Mouse (Mus musculus) liver, postnatal 0 days (tissue): ENCODE results near the gene Dus1l. TPM values are rescaled to one million over a fixed set of nuclear protein-coding genes. Genes with fewer than 3 reads are reported as not detected.
"Not testable (repeated sequence)": the region's sequence is repeated elsewhere in the genome, so short reads cannot be mapped to it uniquely, and the experiment has no call there.

Experiments
- ATAC-seq: fragments of 200-750 bp; cut with Nextera tagmentation; 2 replicates; pipeline ENCODE4 v1.8.0; 2017; ENCODE audit warnings: mild to moderate bottlenecking, moderate library complexity
- DNase-seq: peaks from one replicate; pipeline ENCODE4 v3.0.0-alpha.2; 2016
- H3K27ac ChIP-seq: fragments of 300-500 bp; sonication (generic); 2 replicates; pipeline ENCODE4 v1.5.1; 2014; ENCODE audit warnings: antibody characterized with exemption, moderate library complexity, mild to moderate bottlenecking, low read depth
- H3K27me3 ChIP-seq: fragments of 300-500 bp; sonication (generic); 2 replicates; pipeline ENCODE4 v1.6.1; 2014; ENCODE audit warnings: low read length, control low read depth, mixed read lengths; ENCODE audit not compliant: insufficient read depth
- H3K36me3 ChIP-seq: fragments of 300-500 bp; sonication (generic); replicated peaks from 2 replicates; pipeline ENCODE4 v1.6.1; 2014; ENCODE audit warnings: mild to moderate bottlenecking, control low read depth, low read length, moderate library complexity, mixed read lengths; ENCODE audit not compliant: insufficient read depth
- H3K4me1 ChIP-seq: fragments of 300-500 bp; sonication (generic); 2 replicates; pipeline ENCODE4 v1.6.1; 2014; ENCODE audit warnings: antibody characterized with exemption, mild to moderate bottlenecking, control low read depth; ENCODE audit not compliant: insufficient read depth
- H3K4me2 ChIP-seq: fragments of 300-500 bp; sonication (generic); 2 replicates; pipeline ENCODE4 v1.6.1; 2014; ENCODE audit warnings: low read depth, mild to moderate bottlenecking, low read length, moderate library complexity, mixed read lengths
- H3K4me3 ChIP-seq: fragments of 300-500 bp; sonication (generic); 2 replicates; pipeline ENCODE4 v1.5.1; 2014; ENCODE audit warnings: low read depth, low read length
- H3K9ac ChIP-seq: fragments of 300-500 bp; sonication (generic); replicated peaks from 2 replicates; pipeline ENCODE4 v1.6.1; 2014; ENCODE audit warnings: mild to moderate bottlenecking, moderate library complexity
- H3K9me3 ChIP-seq: fragments of 300-500 bp; sonication (generic); 2 replicates; pipeline ENCODE4 v1.6.1; 2016; ENCODE audit warnings: mild to moderate bottlenecking, control low read depth, low read length, mixed read lengths
- CTCF ChIP-seq: sonication (generic); IDR thresholded peaks from 2 replicates; pipeline ENCODE4 v1.5.1; 2016; ENCODE audit warnings: antibody characterized with exemption, low read depth
- EP300 ChIP-seq: IDR thresholded peaks from 2 replicates; pipeline ENCODE4 v1.6.1; 2016; ENCODE audit warnings: antibody characterized with exemption, low read depth, mild to moderate bottlenecking
- WGBS: fragments of 180-500 bp; shearing (Covaris S2); extraction: QIAGEN DNeasy Blood & Tissue Kit; methylation state at CpG from one replicate; pipeline ENCODE4 v1.1.7; 2014; ENCODE audit not compliant: insufficient replicate concordance; 5-methylcytosine and 5-hydroxymethylcytosine counted together
- polyA plus RNA-seq: library from polyadenylated mRNA; unstranded; fragments of >200 nt; fragmentation: Nextera tagmentation; extraction: Ambion mirVana; gene quantifications from 2 replicates; pipeline ENCODE4 v1.2.1, GENCODE M21; 2015

The Dus1l gene
- polyA plus RNA-seq: 43.8 and 46.8 TPM in 2 replicates

DNA sequence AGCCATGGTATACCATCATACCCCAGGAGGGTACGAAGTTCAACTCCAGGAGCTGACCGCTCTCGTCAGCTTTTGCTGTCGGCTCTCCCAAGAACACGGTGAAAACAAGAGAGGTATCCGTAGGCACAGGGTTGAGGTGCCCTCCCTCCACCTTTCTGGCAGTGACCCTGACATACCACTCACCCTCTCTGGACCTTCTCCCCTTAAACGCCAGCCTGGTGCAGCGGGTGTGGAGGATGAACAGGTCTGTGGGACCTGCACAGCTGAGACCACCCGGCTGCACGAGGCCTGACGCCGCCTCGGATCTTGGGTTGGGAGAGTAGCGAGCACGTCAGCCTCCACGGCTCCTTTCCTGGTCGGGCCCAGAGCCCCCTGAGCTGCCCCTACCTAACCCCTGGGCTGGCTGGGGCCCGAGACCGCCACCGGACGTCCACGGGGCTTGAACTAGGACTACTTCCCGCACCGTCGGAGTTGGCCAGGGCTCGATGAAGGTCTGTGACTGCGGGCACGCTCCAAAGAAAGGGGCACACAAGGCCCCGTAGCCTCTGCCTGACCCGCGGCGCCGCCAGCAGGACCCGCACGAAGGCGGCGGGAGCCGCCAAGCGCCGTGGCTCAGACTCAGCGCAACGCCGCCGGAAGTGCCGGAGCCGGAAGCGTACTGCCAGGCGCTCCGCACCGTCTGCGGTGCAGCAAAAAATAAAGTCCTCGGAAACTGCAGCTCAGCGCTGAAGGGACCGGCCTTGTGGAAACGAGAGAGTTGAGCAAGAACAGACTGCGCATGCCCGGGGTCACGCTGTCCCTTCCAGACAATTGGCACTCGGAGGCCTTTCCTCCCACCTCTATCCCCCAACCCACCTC, at the start of gene Dus1l:
Gene Dus1l (minus strand): TSS at position 648 of the 858 bp plus-strand sequence.
- Histone ChIP-seq H3K4me1 (peaks cover 13% of the 10 kb centered on the region), H3K9ac (peak within 1 kb of the TSS; percentile 99), H3K36me3 (peaks cover 33% of the 10 kb centered on the region), H3K27ac (peak within 1 kb of the TSS; percentile 73), H3K27me3 (no peaks in the 10 kb centered on the region), H3K9me3 (no peaks in the 10 kb centered on the region), H3K4me3 (peak within 1 kb of the TSS; percentile 97), H3K4me2 (peak within 1 kb of the TSS; percentile 97)
- ATAC-seq (peak; percentile 88), DNase-seq (peak; percentile 97)
- 1% methylated on average over 59 of the region's 59 CpGs for WGBS
- TF ChIP-seq CTCF (no peak), EP300 (peak; percentile 63; the same call in 1 of the 2 replicates)

DNA sequence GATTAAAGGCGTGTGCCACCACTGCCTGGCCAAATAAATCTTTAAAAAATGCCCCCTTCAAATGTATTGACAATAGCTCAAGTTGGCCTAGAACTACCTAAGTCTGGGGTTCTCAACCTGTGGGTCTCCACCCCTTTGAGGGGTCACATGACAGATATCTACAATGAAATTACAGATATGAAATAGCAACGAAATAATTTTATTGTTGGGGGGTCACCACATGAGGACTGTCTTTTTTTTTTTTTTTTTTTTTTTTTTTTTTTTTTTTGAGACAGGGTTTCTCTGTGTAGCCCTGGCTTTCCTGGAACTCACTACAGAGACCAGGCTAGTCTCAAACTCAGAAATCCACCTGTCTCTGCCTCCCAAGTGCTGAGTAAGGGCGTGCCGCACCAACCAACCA, 48.1 kb upstream of the Dus1l start:
- H3K9ac ChIP-seq: no peak overlapping the region
- no peak overlapping the region for H3K27ac ChIP-seq
- H3K36me3 ChIP-seq: no peaks in the 10 kb centered on the region
- ATAC-seq (no peak), DNase-seq (no peak)
- no peaks in the 10 kb centered on the region for H3K4me1 ChIP-seq
- no peaks in the 10 kb centered on the region for H3K9me3 ChIP-seq
- no peaks in the 10 kb centered on the region for H3K27me3 ChIP-seq
- H3K4me2 ChIP-seq: no peak overlapping the region
- 86% methylated on average over 4 of the region's 4 CpGs for WGBS
- TF ChIP-seq EP300: no peak
- TF ChIP-seq CTCF: no peak
- no peak overlapping the region for H3K4me3 ChIP-seq

DNA sequence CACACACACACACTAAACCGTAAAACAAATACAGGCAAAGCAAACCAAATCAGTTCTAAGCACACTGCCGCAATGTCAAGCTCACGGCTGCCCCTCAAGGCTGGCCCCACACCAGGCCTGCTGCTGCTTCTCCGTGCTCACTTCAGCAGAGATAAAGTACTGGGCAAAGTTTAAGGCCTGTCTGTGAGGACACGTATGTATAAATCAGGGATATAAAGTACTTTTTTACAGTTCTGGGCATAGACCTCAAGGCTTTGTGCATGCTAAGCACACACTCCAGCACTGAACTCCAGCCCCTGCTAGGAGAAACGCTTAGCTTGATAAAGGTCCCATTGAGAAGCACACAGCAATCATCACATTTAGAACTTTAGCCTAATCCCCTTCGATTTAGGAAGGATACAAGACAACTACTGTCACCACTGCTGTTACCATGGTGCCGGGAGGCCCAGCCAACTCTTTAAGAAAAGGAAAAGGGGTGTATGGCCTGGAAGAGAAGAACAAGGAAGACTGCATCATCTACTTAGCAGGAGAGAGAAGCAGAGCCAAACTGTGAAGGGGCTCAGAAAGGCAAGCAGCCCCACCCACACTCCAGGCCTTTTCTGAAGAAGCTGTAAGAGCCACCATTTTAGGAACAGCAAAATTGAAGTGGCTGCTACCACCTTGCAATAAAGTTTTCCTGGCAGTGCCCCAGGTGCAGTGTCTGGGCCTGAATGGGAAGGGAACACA, 37.5 kb upstream of the Dus1l start:
- H3K9ac ChIP-seq: no peak overlapping the region
- H3K27me3 ChIP-seq: no peaks in the 10 kb centered on the region
- WGBS: 56% methylated on average over 8 of the region's 8 CpGs
- DNase-seq (no peak), ATAC-seq (peak; percentile 29; the same call in 1 of the 2 replicates)
- H3K4me1 ChIP-seq: peaks cover 16% of the 10 kb centered on the region
- no peaks in the 10 kb centered on the region for H3K36me3 ChIP-seq
- no peaks in the 10 kb centered on the region for H3K9me3 ChIP-seq
- H3K4me2 ChIP-seq: no peak overlapping the region
- TF ChIP-seq CTCF: no peak
- no peak for TF ChIP-seq EP300
- no peak overlapping the region for H3K4me3 ChIP-seq
- H3K27ac ChIP-seq: no peak overlapping the region

DNA sequence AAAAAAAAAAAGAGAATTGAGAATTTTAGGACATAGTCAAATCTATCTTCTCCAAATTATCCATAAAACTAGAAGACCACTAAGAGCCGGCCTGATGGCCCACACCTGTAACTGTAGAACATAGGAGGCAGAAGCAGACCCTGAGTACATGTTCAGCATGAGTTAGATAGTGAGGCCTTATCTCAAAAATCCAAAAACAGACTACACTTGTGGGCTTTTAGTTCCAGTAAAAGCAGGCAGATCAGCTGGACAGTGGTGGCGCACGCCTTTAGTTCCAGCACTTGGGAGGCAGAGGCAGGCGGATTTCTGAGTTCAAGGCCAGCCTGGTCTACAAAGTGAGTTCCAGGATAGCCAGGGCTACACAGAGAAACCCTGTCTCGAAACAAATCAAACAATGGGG, 36.8 kb upstream of the Dus1l start:
- H3K27me3 ChIP-seq, H3K27ac ChIP-seq, H3K4me2 ChIP-seq, DNase-seq, H3K9me3 ChIP-seq, H3K36me3 ChIP-seq, ATAC-seq, H3K4me3 ChIP-seq, H3K9ac ChIP-seq: not testable (repeated sequence)
- H3K4me1 ChIP-seq: peaks cover 16% of the 10 kb centered on the region
- WGBS: 70% methylated on average over 5 of the region's 5 CpGs

DNA sequence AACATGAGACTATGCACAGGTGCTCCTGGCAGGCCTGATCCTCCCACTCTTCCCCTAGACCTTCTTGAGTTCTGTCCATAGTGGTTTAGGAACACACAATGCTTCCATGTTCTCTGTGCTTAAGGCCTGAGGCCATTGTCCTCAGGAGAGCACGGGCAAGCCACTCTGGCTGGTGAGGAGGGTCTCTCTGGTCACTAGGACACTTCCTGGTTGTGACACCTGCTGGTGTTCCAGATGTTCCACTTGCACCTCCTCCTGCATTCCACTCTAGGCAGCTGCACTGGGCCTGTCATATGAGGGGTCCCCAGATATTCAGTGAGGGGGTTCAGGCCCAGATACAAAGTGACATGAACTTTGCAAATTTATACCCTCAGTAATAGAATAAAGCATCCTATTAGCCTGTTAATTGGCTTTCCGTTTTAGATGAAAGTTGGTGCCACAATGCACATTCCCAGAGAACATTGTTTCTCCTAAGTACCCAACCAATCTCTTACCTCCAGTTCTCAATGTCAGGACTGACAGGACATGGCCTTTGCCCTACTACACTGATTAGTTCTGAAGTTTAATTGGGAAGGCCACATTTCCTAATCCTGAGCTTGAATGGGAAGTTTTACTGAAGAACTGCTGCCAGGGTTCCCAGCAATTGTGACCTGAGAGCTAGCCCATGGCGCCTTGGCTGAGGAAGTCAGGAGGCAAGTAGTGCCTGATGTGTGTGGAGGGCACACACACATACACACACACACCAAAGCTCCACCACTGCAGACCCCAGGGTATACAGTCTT, 35.6 kb upstream of the Dus1l start:
- no peak for DNase-seq
- no peak for ATAC-seq
- WGBS: 79% methylated on average over 3 of the region's 3 CpGs
- Histone ChIP-seq H3K27ac (peak overlapping the region; percentile 16; the same call in 1 of the 2 replicates), H3K4me2 (no peak overlapping the region), H3K4me1 (peaks cover 16% of the 10 kb centered on the region), H3K27me3 (no peaks in the 10 kb centered on the region), H3K9ac (no peak overlapping the region), H3K36me3 (no peaks in the 10 kb centered on the region), H3K4me3 (no peak overlapping the region), H3K9me3 (no peaks in the 10 kb centered on the region)
- TF ChIP-seq EP300: no peak
- TF ChIP-seq CTCF: no peak

DNA sequence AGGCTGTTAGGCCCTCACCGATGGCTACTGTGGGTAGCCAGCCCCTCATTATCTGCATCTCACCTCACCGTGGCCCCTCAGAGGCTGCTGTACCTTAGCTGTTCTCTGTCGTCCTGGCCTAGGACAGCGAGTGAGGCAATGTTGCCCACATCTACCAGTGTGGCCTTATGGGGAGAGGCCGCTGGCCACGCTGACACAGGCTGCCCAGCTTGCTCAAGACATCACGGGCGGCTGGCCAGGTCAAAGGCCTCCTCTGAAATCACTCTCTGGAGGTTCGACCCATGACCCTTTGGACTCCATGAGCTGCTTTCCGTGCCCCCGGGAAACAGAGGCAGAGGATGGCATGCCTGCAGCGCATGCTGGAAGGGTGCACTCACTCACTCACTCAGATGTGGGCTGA, 34.5 kb upstream of the Dus1l start:
- DNase-seq: peak; percentile 76
- Histone ChIP-seq H3K36me3 (no peaks in the 10 kb centered on the region), H3K27ac (peak overlapping the region; percentile 36), H3K27me3 (no peaks in the 10 kb centered on the region), H3K4me2 (no peak overlapping the region), H3K9me3 (no peaks in the 10 kb centered on the region), H3K4me3 (no peak overlapping the region), H3K9ac (no peak overlapping the region), H3K4me1 (peaks cover 16% of the 10 kb centered on the region)
- ATAC-seq: peak; percentile 87
- WGBS: 63% methylated on average over 12 of the region's 12 CpGs
- TF ChIP-seq EP300 (no peak), CTCF (no peak)
